Mouse (Mus musculus) CH12F3 (cell line): Measurements from ENCODE around the gene Zswim3.
"Not testable (repeated sequence)": the region's sequence is repeated elsewhere in the genome, so short reads cannot be mapped to it uniquely, and the experiment has no call there.

Experiments
- in situ Hi-C: fragments of 300-500 bp; cut with MboI; formaldehyde crosslinking; loops from 2 replicates; pipeline ENCODE4 v1.14.3; 2020; ENCODE audit warnings: low sequenced_read_pairs

Zswim3 gene

GRCm38 (mm10) chr2:164779481-164780086 is 25.3 kb upstream of the Zswim3 start, which contains the start of gene Tnnc2:
Gene Tnnc2, minus strand, starts transcription at chr2:164779967.
- in situ Hi-C loops = no loop called here

GRCm38 (mm10) chr2:164781876-164782275 is 23.0 kb upstream of the Zswim3 start:
- in situ Hi-C loops = no loop called here

DNA sequence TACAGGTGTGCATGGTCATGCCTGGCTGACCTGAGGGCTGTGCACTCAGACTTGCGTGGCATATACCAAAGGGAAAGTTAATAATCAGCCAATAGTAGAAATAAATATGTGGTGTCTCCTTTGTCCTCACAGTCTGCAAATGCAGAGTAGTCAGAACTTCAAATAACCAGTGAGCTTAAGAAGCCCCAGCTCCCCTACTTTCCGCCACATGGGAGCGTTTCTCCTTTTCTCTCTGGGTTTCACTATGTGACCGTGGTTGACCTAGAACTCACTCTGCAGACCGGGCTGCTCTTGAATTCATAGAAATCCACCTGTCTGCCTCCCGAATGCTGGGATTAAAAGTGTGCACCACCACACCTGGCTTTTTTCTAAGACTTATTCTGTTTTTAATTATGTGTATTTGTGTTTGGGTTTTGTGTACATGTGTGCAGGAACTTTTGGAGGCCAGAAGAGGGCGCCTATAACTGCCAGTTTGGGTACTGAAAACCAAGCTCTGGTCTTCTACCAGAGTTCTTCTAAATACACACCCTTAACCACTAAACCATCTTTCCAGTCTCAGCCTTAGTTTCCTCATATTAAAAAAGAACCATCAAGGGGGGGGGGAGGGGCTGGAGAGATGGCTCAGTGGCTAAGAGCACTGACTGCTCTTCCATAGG is 20.8 kb upstream of the Zswim3 start:
- in situ Hi-C loops = no loop called here

- in situ Hi-C loops = no loop called here
Measured at GRCm38 (mm10) chr2:164784869-164785420, 20.0 kb upstream of the Zswim3 start.

GRCm38 (mm10) chr2:164785481-164786387 is 19.2 kb upstream of the Zswim3 start, which contains the start of gene Snx21:
Gene Snx21, plus strand, starts transcription at chr2:164785823.
- in situ Hi-C loops = no loop called here

DNA sequence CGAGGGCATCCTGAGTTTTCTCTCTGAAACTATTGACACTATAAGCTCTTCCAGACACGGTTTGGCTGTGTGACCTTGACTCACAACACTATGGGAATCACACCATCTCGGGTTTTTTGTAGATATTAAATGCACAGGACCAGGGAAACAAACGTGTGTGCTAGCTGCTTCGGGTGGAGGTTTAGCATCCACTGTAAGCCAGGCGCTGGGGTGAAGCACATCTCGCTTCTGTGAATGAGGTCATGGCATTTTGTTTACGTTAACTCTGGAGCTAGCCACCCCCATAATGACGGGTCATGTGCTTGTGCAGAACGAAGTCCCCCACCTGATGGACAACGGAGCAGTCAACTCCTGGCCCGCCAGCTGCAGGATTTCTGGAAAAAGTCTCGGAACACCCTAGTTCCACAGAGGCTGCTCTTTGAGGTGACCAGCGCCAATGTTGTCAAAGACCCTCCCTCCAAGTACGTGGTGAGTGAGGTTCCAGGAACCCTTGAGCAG is 18.5 kb upstream of the Zswim3 start:
- in situ Hi-C loops = no loop called here

DNA sequence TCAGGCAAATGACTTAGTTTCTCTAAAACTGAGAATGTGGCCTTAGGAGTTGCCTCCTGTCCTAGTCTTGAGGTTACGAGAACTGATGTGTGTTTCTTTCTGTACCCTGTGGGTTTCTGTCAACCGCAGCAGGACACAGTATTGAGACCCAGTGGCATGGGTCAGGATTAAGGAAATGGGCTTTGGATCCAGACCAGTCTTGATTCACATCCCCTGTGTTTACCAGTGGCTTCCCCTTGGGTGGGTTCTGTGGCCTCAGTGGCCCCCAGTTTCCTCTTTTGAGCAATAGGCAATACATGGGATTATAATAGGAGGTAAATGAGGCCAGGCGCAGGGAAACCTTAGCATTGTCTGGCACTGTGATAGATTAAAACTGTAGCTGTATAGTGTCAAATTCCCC is 17.9 kb upstream of the Zswim3 start:
- in situ Hi-C loops = no loop called here

- in situ Hi-C loops = no loop called here
Measured at GRCm38 (mm10) chr2:164787779-164788178, 17.1 kb upstream of the Zswim3 start.

- in situ Hi-C loops = no loop called here
Measured at GRCm38 (mm10) chr2:164788411-164788810, 16.5 kb upstream of the Zswim3 start.

- in situ Hi-C loops = no loop called here
Measured at GRCm38 (mm10) chr2:164790451-164790850, 14.4 kb upstream of the Zswim3 start.

DNA sequence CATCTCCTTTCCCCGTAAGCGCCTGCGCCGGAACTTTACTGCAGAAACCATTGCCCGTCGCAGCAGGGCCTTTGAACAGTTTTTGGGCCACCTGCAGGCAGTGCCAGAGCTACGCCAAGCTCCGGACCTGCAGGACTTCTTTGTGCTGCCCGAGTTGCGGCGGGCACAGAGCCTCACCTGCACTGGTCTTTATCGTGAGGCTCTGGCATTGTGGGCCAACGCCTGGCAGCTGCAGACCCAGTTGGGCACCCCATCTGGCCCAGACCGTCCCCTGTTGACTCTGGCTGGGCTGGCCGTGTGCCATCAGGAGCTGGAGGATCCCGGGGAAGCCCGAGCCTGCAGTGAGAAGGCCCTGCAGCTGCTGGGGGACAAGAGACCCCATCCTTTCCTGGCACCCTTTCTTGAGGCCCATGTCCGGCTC is 13.0 kb upstream of the Zswim3 start:
- in situ Hi-C loops = no loop called here

DNA sequence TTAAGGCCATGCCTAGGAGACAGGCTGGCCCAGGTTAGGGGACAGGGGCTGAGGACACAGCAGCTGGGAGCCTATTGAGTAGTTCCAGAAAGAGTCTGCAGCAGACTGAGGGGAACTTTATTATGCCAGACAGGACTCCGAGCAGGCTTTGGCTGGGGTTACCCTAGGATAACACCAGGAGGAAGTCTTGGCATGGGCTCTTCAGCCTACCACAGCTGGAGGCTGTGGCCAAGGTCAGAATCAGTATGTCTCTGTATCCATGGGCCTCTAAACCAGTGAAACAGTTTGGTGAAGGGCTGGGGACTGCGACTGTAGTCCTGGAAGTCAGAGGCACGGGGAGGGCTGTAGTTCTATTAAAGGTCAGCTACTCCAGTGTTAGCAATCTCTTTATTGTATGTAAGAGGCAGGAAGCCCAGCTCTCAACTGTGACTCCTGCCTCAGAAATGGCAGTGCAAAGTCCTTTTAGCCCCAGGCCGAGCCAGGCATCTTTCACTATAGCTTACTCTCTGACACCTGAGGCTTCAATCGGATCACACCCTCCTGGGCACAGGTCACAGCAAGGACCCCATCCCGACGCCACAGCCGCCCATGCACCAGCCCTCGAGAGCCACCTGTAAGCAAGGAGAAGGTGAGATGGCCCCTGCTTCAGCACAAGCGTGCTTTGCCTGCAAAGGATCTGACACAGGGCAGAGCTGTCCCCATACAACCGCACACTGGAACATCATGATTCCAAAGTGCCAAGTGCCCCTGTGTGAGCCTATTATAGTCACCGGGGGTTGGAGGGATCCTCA is 12.3 kb upstream of the Zswim3 start:
- in situ Hi-C loops = no loop called here

DNA sequence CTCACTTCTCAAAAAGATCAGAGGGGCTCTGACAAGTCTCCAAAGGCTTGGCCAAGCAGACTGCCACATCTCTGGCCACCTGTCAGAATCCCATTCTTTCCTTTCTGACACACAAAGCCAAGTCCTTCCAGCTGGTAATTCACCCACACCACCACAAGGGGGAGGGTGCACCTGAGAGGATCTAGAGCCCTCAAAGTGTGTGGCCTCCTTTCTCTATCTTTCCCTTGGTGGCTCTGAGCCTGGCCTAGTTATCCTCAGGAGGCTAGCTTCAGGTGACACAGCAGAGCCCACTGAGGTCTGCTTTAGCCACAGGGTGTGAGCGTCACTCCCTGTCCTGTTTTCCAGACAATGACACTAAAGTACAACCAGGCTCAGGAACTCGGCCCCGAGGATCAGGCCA is 11.7 kb upstream of the Zswim3 start:
- in situ Hi-C loops = no loop called here

DNA sequence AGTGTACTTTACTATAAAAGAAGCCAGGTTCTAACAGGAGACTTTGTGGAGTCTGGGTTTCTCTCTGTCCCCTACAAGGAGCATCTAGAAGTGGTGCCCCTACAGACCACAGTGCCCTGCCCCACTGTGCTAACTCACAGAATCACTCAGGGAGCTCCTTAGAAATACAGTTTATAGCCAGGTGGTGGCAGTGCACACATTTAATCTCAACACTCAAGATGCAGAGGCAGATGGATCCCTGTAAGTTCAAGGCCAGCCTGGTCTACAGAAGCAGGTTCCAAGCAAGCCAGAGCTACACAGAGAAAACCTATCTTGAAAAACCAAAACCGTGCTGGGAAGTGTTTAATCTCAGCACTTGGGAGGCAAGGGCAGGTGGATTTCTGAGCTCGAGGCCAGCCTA is 11.1 kb upstream of the Zswim3 start:
- in situ Hi-C loops = no loop called here

DNA sequence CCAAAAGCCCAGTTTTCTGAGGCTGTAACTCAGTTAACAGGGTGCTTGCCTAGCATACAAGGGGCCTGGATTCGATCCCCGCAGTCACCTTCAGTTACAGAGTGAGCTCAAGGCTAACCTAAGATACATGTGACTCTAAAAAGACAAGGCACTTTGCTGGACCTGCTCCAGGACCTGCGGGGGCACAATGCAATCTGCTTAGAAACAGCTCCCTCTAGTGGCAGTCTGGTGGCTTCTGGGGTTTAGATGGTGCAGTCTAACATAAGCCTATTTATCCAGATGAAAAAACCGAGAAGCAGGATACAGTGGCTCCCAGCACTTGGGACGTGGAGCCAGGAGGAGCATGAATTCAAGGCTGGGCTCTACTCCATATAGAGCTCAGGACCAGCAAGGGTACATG is 10.6 kb upstream of the Zswim3 start:
- in situ Hi-C loops = no loop called here

GRCm38 (mm10) chr2:164795868-164796267 is 9.0 kb upstream of the Zswim3 start:
- in situ Hi-C loops = no loop called here

DNA sequence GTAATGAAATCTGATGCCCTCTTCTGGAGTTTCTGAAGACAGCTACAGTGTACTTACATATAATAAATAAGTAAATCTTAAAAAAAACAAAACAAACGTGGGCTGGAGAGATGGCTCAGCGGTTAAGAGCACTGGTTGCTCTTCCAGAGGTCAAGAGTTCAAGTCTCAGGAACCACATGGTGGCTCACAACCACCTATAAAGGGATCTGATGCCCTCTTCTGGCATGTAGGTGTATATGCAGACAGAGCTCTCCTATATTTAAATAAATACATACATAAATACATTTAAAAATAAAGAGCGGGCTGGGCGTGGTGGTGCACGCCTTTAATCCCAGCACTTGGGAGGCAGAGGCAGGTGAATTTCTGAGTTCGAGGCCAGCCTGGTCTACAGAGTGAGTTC is 6.3 kb upstream of the Zswim3 start:
- in situ Hi-C loops = not testable (repeated sequence)

DNA sequence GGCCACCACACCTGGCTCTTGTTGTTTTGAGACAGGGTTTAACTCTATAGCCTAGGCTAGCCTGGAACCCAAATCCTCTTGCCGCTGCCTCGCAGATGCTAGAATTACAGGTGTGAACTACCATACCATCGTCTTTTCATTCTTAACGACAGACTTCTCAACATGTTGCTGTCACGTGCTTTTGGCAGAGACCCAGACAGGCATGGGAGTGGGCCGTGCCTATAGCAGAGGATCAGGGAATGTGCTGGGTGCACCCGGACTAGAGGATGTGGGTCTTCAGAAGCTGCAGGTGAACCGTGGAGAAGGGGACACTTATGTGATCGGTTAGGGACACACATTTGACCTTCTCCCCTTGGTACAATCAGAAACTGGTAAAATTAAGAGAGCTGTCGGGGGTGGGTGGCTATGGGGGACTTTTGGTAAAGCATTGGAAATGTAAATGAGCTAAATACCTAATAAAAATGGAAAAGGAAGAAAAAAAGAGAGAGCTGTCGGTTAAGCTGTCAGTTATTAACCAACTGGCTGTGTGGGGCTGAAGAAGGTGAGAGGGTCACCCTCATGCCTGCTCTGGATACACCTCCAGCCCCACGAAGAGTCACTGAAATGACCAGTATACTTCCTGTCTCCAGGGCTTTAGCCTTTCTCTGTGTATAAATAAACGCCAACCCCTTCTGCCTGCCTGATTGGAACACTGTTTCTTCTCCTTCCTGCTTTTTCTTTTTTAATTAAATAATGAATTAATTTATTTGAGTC is 4.5 kb upstream of the Zswim3 start:
- in situ Hi-C loops = no loop called here

DNA sequence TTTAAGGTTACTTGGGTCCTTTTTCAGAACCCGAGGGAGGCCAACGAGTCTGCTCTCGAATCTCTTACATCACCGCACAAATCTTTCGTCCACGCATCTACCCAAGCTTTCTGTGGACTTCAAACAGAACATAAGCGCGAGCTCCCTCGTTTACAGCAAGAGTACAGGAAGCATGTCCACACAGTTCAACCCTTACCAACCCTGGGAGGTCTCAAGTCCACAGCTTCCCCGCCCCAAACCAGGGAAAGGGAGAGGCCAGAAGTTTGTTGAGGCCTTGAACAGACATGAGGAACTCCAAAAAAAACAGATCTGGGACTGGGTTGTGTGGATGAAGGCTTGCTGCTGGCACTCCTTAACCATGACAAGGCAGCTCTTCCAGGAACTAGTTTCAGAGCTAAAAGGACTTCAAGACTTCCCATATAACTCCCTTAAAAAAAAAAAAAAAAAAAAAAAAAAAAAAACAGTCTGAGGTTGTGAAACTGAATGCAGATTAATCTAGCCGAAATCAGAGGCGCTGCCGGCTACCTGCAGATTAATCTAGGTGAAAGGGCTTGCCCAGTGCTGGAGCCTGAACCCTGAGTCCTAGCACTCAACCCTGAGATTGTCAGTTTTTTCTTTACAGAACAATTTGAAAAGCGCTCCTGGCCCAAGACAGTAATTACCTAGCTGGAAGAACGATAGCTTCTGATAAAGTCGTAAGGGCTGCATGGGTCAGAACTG is 1.5 kb upstream of the Zswim3 start:
- in situ Hi-C loops = no loop called here
